Mouse (Mus musculus): ENCODE measurements around the gene Ccdc58.

- TF ChIP-seq CTCF (conservative IDR thresholded peaks at IDR 0.05; ENCODE audit: low read length) (no peak), NANOG (IDR thresholded peaks at IDR 0.05; ENCODE audit: borderline replicate concordance, low read length) (no peak), POU5F1 (IDR thresholded peaks at IDR 0.05; ENCODE audit: borderline replicate concordance, low read length) (no peak)
Measured at GRCm38 (mm10) chr16:36087846-36088245, 16.4 kb downstream of the Ccdc58 start.

Measured in E14TG2a.4 (cell line).